Mouse (Mus musculus): Measurements from ENCODE around the gene Mapk10. TPM values are rescaled to one million over a fixed set of nuclear protein-coding genes. Genes with fewer than 3 reads are reported as not detected.
"Not testable (repeated sequence)": the region's sequence is repeated elsewhere in the genome, so short reads cannot be mapped to it uniquely, and the experiment has no call there.

Mapk10 gene
- polyA plus RNA-seq, 1 experiment from 2014 or later = 0.03 TPM

DNA sequence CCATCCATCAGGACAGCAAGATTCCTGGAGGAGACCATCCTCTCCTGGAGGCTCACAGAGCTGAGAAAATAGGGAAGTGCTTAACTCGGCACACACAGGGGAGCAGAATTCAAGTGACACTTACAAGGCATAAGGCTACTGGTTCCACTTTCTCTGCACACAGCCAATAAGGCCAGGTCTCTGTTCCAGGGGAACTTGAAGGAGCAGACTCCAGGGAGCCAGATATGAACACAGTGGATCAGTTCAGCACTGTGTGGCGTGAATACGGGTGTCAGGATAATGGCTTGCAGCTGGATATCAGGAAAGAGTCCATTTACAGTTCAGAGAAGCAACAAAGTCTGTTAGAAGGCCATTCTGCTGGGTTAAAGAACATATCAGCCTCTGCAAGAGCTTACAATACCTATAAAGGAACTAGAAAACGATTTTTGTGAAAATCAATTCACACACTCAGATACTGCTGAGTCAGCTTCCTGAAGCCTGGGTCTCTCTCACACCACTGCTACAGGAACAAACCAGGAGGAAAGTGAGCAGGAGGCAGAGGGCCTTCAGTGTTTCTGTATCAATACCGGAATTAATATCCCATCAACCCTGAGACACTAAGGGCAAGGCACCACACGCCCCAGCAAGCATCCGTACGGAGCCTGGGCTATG, 263.9 kb downstream of the Mapk10 start:
- Histone ChIP-seq H3K27me3 (no peaks in the 10 kb centered on the region), H3K4me2 (no peak overlapping the region), H3K9me3 (replicated peaks) (no peaks in the 10 kb centered on the region), H3K36me3 (replicated peaks) (no peaks in the 10 kb centered on the region), H3K9ac (no peak overlapping the region), H3K4me3 (replicated peaks) (no peak overlapping the region), H3K27ac (replicated peaks) (no peak overlapping the region), H3K4me1 (replicated peaks) (no peaks in the 10 kb centered on the region)
- ATAC-seq (ENCODE audit: insufficient read depth) = no peak
- WGBS (ENCODE audit: insufficient replicate concordance) = 63% methylated on average over 8 of the region's 8 CpGs

DNA sequence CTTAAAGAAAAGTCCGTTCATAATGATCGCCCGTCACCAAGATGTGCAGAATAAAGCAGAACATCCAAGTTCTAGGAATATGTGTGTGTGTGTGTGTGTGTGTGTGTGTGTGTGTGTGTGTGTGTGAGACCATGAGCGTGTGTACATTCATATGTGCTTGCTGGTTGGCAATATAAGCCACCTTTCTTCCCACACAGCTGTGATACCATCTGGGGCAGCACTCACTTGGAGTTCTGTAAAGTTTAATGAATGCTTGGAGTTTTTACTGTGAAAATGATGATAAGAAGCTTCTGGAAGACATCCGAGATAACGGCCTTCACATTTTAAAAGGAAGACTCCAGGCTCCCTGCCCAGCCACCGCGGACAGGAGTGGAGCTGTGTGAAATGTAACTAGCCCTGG, 264.5 kb downstream of the Mapk10 start:
- ATAC-seq (ENCODE audit: insufficient read depth) = no peak
- H3K9me3 ChIP-seq (replicated peaks) = no peaks in the 10 kb centered on the region
- H3K27me3 ChIP-seq = no peaks in the 10 kb centered on the region
- no peak overlapping the region for H3K4me3 ChIP-seq (replicated peaks)
- no peak overlapping the region for H3K27ac ChIP-seq (replicated peaks)
- no peaks in the 10 kb centered on the region for H3K36me3 ChIP-seq (replicated peaks)
- H3K9ac ChIP-seq = no peak overlapping the region
- 56% methylated on average over 8 of the region's 8 CpGs for WGBS (ENCODE audit: insufficient replicate concordance)
- H3K4me1 ChIP-seq (replicated peaks) = no peaks in the 10 kb centered on the region
- H3K4me2 ChIP-seq = no peak overlapping the region

DNA sequence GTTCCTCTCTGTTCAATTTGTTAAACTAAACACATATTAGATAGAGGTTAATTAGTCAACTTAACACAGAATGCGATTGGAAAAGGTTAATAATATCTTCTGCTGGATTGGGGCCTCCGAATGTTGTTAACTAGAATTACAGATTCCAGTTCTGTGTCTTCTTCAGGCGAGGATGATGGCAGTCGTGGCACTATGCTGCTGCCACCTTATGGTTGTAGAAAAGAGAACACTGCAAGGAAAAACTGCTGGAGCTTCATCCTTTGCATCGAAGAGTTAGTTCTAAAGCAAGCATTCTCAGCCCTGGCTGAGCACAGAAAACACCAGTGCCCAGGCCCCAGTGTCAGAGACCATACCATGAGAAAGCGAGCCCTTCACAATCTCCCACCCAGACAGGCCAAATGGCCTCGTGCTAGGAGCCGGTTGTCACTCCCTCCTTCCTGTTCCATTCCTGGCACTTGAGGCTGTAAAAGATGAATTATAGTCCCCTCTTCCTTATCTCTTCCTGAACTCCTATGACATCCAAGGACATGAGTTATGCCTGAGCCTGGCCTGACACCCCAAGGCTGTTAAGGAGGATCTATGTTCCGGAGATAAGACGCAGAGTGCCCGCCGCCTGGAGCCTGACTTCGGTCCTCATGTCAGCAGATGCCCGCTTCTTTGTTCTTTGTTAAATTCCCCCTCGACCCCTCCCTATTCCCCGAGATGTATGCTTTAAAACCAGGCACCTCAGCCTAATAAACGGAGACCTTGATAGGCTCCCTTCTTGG, 267.1 kb downstream of the Mapk10 start:
- H3K36me3 ChIP-seq (replicated peaks); H3K4me1 ChIP-seq (replicated peaks); H3K27me3 ChIP-seq; ATAC-seq (ENCODE audit: insufficient read depth); H3K9me3 ChIP-seq (replicated peaks); H3K9ac ChIP-seq; H3K4me3 ChIP-seq (replicated peaks); H3K4me2 ChIP-seq; H3K27ac ChIP-seq (replicated peaks): not testable (repeated sequence)
- WGBS (ENCODE audit: insufficient replicate concordance) = 58% methylated on average over 17 of the region's 17 CpGs

DNA sequence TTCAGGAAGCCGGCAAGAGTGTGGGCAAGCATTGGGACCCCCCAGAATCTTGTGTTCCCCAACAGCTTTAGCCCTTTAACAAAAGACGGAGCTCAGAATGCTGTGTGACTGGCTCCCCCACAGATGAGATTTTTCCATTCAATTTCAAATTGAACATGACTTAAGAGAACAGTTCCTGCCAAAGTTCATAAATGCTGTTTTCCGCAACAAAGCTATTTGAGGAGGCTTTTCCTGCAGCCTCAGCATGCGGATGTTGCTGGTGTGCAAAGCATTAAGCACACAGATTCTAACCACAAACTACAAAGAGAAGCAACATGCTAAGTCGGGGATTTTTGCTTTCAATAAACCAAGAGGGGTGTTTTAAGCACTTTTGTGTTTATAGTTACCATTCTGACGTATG, 281.0 kb downstream of the Mapk10 start:
- H3K4me2 ChIP-seq = no peak overlapping the region
- 50% methylated on average over 6 of the region's 6 CpGs for WGBS (ENCODE audit: insufficient replicate concordance)
- no peaks in the 10 kb centered on the region for H3K36me3 ChIP-seq (replicated peaks)
- no peak overlapping the region for H3K27ac ChIP-seq (replicated peaks)
- no peak overlapping the region for H3K9ac ChIP-seq
- no peaks in the 10 kb centered on the region for H3K27me3 ChIP-seq
- H3K4me3 ChIP-seq (replicated peaks) = no peak overlapping the region
- no peak for ATAC-seq (ENCODE audit: insufficient read depth)
- H3K9me3 ChIP-seq (replicated peaks) = peaks cover 3% of the 10 kb centered on the region; the same call in 1 of the 2 replicates
- H3K4me1 ChIP-seq (replicated peaks) = no peaks in the 10 kb centered on the region

DNA sequence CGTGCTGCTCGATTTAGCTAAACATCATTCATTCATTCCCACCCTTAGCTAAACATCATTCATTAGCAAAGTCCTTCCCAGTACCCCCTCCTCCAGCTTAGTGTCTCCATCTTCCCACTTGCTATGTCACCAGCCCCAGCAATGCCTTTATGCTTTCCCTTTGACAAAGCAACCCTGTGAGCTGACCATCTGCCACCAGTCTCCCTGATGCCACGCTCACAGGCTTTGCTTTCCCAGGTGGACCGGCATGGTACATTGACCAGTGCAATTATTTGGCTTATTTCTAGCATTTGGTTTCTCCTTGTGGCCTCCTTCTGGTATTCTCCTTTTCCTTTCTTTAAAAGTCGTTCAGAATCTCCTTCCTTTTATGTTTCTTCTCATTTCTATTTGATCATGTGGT, 284.3 kb downstream of the Mapk10 start:
- H3K4me1 ChIP-seq (replicated peaks) = no peaks in the 10 kb centered on the region
- no peak overlapping the region for H3K27ac ChIP-seq (replicated peaks)
- H3K9me3 ChIP-seq (replicated peaks) = peaks cover 3% of the 10 kb centered on the region; the same call in 1 of the 2 replicates
- WGBS (ENCODE audit: insufficient replicate concordance) = 59% methylated on average over 5 of the region's 5 CpGs
- H3K9ac ChIP-seq = no peak overlapping the region
- no peaks in the 10 kb centered on the region for H3K36me3 ChIP-seq (replicated peaks)
- no peak overlapping the region for H3K4me2 ChIP-seq
- H3K27me3 ChIP-seq = no peaks in the 10 kb centered on the region
- no peak overlapping the region for H3K4me3 ChIP-seq (replicated peaks)
- ATAC-seq (ENCODE audit: insufficient read depth) = no peak

DNA sequence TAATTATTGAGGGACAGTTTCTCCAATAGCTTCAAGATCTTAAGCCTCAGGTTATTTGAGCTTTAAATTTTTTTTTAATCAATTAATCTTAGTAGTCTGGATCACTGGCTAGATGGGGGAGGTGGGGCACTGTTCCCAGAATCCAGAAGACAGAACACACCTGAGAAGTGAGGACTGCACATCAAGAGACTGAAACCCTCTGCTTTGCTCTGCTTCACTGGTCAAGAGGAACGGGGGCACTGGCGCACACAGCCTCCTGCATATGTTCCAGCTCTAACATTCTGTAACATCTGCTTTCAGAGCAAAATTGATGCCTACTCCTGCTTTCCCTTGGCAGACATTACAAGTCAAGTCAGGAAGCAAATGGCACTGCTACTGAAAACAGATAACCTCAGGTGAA, 290.9 kb downstream of the Mapk10 start:
- no peak for ATAC-seq (ENCODE audit: insufficient read depth)
- Histone ChIP-seq H3K27ac (replicated peaks) (no peak overlapping the region), H3K4me2 (no peak overlapping the region), H3K4me1 (replicated peaks) (no peaks in the 10 kb centered on the region), H3K36me3 (replicated peaks) (no peaks in the 10 kb centered on the region), H3K9ac (no peak overlapping the region), H3K4me3 (replicated peaks) (no peak overlapping the region), H3K9me3 (replicated peaks) (no peaks in the 10 kb centered on the region), H3K27me3 (no peaks in the 10 kb centered on the region)
- WGBS (ENCODE audit: insufficient replicate concordance) = 72% methylated on average over 2 of the region's 2 CpGs

DNA sequence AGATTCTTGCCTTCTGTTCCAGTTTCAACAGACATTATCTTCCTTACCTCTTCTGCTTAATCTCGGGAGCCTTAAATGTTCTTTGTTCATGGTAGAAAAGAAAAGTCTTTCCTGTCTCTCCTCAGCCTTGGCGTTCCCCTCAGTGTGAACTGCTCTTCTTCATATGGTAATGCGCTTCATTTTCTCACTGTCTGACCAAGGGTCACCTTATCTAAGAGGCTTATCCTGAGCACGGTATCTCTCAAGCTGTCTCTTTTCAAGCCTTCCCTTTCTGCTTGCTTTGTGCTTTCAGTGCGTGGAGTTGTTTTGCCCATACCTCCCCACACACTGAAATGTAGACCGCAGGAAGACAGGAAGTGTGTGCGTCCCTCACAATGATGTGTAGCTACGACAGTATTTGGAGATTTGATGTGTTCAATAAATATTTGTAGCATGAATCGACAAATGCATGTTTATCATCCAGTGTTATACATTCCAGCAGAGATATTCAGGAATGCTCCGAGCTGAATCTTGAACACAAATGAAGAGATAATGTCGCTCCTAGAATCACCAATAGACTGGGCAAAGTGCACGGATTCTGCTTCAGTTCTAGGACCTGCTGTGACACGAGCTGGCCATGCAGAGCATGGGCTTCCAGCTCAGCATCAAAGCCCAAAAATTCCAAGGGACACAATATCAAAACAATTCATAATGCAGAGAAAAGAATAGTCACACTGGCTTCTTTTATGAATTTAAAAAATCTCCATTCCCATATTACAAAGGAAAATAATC, 305.5 kb downstream of the Mapk10 start:
- no peak overlapping the region for H3K4me3 ChIP-seq (replicated peaks)
- no peaks in the 10 kb centered on the region for H3K4me1 ChIP-seq (replicated peaks)
- 42% methylated on average over 13 of the region's 13 CpGs for WGBS (ENCODE audit: insufficient replicate concordance)
- no peak overlapping the region for H3K4me2 ChIP-seq
- no peak overlapping the region for H3K9ac ChIP-seq
- no peaks in the 10 kb centered on the region for H3K9me3 ChIP-seq (replicated peaks)
- no peaks in the 10 kb centered on the region for H3K27me3 ChIP-seq
- ATAC-seq (ENCODE audit: insufficient read depth) = no peak
- no peaks in the 10 kb centered on the region for H3K36me3 ChIP-seq (replicated peaks)
- H3K27ac ChIP-seq (replicated peaks) = no peak overlapping the region

DNA sequence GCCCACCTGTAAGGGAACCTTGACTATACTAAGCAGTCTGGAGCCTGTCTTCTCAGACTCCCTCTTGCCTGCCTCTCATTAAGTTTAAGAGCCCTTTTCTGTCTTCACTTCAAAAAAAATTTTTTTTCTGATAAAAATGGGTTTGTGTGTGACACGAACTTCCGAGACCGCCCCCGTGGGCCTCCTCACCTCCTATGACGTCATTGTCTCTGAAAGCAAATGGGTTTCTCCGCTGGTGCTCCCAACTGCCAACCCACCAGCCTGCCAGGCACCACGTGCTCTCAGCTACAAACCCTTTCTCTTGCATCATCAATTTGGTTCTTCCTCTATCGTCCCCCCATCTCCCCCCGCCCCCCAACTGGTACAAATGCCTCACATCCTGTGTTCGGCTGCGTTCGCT, 307.1 kb downstream of the Mapk10 start:
- no peak overlapping the region for H3K4me2 ChIP-seq
- no peak for ATAC-seq (ENCODE audit: insufficient read depth)
- no peak overlapping the region for H3K4me3 ChIP-seq (replicated peaks)
- no peak overlapping the region for H3K27ac ChIP-seq (replicated peaks)
- H3K36me3 ChIP-seq (replicated peaks) = no peaks in the 10 kb centered on the region
- no peaks in the 10 kb centered on the region for H3K27me3 ChIP-seq
- WGBS (ENCODE audit: insufficient replicate concordance) = 60% methylated on average over 12 of the region's 12 CpGs
- H3K9me3 ChIP-seq (replicated peaks) = no peaks in the 10 kb centered on the region
- no peak overlapping the region for H3K9ac ChIP-seq
- no peaks in the 10 kb centered on the region for H3K4me1 ChIP-seq (replicated peaks)

DNA sequence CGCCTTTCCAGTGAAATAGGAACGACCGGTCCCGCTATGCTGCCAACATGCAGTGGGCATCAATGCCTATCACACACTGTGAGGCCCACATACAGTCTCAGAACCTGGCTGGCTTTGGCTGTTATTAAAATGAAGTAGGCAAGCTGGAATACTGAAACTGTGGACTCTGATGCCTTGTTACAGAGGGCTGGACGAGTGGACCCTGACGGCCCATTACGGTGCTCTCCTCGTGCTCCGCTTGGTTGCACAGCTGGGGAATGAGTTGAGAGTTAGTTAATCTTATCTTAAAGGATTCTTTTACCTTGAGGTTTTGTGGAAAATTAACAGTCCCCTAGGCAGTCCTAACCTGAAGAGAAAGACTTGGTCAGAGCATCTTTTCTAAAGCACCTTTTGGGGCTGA, 307.6 kb downstream of the Mapk10 start:
- no peak for ATAC-seq (ENCODE audit: insufficient read depth)

DNA sequence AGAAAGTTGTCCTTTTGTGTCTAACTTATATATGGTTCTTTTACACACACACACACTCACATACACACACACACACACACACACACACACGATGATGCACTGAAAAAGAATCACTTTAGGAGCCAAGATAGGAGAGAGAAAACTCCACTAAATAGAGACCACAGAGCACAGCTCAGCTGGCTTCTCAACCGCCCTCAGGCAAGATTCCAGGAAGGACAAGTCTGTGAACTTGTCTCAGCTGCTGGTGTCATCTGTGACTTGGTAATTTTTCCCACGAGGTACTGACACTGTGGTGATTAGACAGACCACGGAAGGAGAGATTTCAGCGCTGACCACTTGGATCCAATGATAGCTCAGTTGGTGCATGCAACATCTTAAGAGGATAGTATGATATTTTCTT, 310.0 kb downstream of the Mapk10 start:
- no peak overlapping the region for H3K9ac ChIP-seq
- H3K4me2 ChIP-seq = no peak overlapping the region
- no peaks in the 10 kb centered on the region for H3K27me3 ChIP-seq
- ATAC-seq (ENCODE audit: insufficient read depth) = no peak
- 50% methylated on average over 5 of the region's 5 CpGs for WGBS (ENCODE audit: insufficient replicate concordance)
- no peaks in the 10 kb centered on the region for H3K9me3 ChIP-seq (replicated peaks)
- no peak overlapping the region for H3K27ac ChIP-seq (replicated peaks)
- no peaks in the 10 kb centered on the region for H3K36me3 ChIP-seq (replicated peaks)
- H3K4me3 ChIP-seq (replicated peaks) = no peak overlapping the region
- H3K4me1 ChIP-seq (replicated peaks) = no peaks in the 10 kb centered on the region

More for the DNA sequence above, 307.6 kb downstream of the Mapk10 start:
- Histone ChIP-seq H3K36me3 (replicated peaks) (no peaks in the 10 kb centered on the region), H3K9ac (no peak overlapping the region), H3K4me1 (replicated peaks) (no peaks in the 10 kb centered on the region), H3K27ac (replicated peaks) (no peak overlapping the region), H3K9me3 (replicated peaks) (no peaks in the 10 kb centered on the region), H3K27me3 (no peaks in the 10 kb centered on the region), H3K4me2 (no peak overlapping the region), H3K4me3 (replicated peaks) (no peak overlapping the region)
- WGBS (ENCODE audit: insufficient replicate concordance) = 81% methylated on average over 9 of the region's 9 CpGs

DNA sequence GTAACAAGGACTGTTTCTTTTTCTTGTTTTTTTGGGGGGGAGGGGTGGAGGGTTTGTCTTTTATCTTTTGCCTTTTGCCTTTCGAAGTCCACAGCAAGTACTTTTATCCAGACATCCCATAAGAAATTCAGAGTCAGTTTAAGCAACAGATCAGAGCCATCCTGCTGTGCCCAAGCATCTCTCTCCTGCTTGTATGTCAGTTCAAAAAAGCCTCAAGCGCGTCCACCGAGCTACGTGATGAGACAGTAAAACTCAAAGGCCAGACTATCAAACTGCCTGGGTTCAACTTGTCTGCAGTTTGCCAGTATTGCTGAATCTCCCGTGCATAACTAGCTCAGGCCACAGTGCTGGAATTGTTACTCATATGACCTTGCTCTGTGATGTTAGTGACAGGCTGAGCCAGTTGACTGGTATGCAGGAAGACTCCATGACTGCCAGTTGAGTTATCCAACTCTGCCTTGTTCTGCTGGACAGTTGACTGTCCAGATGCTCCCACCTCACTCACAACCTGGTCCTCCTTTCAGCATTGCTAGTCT, 311.4 kb downstream of the Mapk10 start:
- no peak overlapping the region for H3K4me3 ChIP-seq (replicated peaks)
- H3K9me3 ChIP-seq (replicated peaks) = no peaks in the 10 kb centered on the region
- no peak for ATAC-seq (ENCODE audit: insufficient read depth)
- no peaks in the 10 kb centered on the region for H3K36me3 ChIP-seq (replicated peaks)
- H3K4me2 ChIP-seq = no peak overlapping the region
- no peaks in the 10 kb centered on the region for H3K27me3 ChIP-seq
- H3K27ac ChIP-seq (replicated peaks) = no peak overlapping the region
- H3K9ac ChIP-seq = no peak overlapping the region
- WGBS (ENCODE audit: insufficient replicate concordance) = 62% methylated on average over 6 of the region's 6 CpGs
- no peaks in the 10 kb centered on the region for H3K4me1 ChIP-seq (replicated peaks)
